Mouse (Mus musculus) lung, postnatal 0 days (tissue): ENCODE results near the gene Lemd2.

Experiments used
- CTCF ChIP-seq: IDR thresholded peaks from 2 replicates; pipeline ENCODE4 v1.5.1; 2016; ENCODE audit warnings: antibody characterized with exemption, mild to moderate bottlenecking
- EP300 ChIP-seq: IDR thresholded peaks from 2 replicates; pipeline ENCODE4 v1.6.1; 2016; ENCODE audit warnings: antibody characterized with exemption, mild to moderate bottlenecking, control low read depth

DNA sequence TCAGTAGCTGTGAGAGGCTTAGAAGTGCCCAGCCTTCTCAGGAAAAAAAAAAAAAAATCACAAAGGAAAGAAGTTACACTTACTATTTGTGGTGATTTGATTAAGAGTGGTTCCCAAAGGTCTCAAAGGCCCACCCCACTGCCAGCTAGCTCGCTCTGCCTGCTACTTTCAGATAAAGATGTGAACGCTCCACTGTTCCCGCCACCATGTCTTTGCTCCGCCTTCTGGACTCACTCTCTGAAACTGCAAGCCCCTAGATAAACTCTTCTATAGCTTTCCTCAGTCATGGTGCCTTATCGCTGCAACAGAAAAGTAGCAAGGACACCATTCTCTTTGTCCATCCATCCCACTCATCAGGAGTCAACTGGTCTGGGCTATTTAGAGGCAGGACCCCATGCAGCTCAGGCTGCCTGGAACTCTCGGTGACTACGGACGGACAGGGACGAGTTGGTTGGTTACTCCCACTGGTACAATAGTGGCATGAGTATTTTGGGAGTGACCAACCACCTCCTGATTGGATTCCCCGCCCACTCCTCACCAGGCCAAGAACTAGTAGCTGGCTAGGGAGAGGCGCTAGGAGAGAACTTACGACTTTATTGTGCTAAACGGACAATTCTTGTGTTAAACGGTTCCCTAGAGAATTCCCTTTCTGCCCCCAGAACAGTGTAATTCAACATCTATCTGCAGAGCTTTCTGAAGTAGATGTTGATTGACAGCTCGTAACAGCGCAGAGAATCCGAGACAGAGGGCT, 25.7 kb downstream of the Lemd2 start:
- TF ChIP-seq EP300 (no peak), CTCF (no peak)
